Mouse (Mus musculus): ENCODE measurements around the gene Wrap53.
"Not testable (repeated sequence)": the region's sequence is repeated elsewhere in the genome, so short reads cannot be mapped to it uniquely, and the experiment has no call there.

Wrap53 gene

GRCm38 (mm10) chr11:69580091-69580514 is at the start of gene Wrap53, which contains the start of gene Trp53:
TSS of gene Wrap53 (minus strand) at chr11:69580255.
TSS of gene Trp53 (plus strand) at chr11:69580359.
- peak; percentile 94 to 95 for DNase-seq

- no peak for DNase-seq
These were observed 49.7 kb upstream of the Wrap53 start for GRCm38 (mm10) chr11:69629802-69630201.

DNA sequence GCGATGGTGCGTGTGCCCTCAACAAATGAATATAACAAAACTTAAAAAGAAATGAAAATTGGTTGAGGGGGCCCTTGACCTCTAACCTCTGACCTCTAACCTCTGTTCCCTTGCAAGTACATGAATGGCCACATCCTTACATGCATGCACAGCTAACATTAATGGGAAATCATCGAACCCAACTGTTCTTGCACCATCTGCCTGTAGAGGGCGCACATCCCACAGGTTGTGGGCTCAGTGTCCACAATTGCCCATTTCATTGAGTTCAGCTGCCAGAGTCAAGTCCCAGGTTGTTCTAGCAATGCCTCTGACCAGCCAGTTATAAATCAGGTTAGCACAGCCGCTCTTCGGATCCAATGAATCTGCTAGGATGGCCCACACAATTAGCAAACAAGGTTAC is 48.2 kb upstream of the Wrap53 start:
- DNase-seq = peak; percentile 70 to 73

- DNase-seq = not testable (repeated sequence)
These were observed 44.3 kb upstream of the Wrap53 start for GRCm38 (mm10) chr11:69624339-69624738.

DNA sequence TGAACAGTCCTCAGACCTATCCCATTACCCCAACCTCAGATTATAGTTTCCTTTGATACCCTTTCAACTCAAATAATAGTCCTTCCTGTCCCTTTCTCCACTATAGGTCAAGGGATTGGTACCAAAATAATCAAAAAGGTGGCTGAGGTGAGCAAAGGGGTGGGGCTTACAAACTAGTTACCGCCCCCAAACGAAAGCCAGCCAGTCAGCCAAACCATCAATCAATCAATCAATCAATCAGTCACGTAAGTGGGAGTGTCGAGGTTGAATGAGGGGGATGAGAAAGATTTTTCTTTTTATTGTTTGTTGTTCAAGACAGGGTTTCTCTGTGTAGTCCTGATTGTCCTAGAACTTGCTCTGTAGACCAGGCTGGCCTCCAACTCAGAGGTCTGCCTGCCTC is 43.0 kb upstream of the Wrap53 start:
- DNase-seq = no peak

DNA sequence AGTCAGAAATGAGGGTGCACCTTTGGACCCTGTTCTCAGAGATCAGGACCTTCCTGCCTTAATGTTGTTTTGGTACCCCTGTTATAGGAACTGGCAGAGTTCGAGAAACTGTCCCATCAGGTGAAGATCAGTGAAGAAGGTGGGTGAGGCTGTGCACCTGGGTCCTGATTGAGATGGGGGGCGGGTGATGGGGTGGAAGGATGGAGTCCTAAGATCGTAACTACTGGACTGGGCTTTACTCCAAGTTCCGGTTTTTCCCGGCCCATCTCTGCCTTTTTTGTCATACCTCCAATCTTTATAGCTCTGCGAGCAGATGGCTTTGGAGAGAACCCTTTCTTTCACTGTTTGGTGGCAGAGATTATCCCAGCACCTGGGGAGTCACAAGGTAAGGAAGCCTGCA is 42.4 kb upstream of the Wrap53 start:
- no peak for DNase-seq

- DNase-seq = peak; percentile 28 to 29
These were observed 41.7 kb upstream of the Wrap53 start, which contains the start of gene Sat2 for GRCm38 (mm10) chr11:69621571-69622268. TSS of gene Sat2 (plus strand) at chr11:69622024.

DNA sequence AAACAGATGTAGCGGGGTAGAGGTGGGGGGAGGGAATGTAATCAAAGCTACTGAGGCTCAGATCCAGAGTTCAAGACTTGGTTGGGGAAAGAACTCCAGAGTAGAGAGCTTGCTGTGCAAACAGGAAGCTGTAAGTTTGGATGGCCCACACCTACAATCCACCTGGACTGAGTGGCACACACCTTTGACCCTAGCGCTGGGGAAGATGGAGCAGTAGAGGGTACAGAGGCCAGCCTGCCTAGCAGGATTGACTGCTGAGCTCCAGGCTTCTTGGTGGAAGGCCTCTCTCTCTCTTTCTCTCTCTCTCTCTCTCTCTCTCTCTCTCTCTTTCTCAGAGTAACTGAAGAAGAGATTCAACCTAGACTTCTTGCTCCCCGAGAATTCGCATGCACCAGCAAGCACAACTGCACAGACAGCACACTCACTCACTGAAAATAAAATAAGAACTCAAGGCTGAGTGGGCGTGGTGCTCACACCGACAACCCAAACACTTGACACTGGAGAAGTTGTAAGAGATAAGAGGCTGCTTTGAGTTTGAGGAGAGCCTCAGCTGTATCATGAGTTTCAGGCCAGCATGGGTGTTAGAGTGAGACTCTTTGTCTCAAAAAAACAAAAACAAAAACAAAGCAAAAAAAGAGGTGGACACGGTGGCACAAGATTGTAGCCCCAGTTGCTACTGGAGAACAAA is 40.5 kb upstream of the Wrap53 start:
- DNase-seq = no peak

DNA sequence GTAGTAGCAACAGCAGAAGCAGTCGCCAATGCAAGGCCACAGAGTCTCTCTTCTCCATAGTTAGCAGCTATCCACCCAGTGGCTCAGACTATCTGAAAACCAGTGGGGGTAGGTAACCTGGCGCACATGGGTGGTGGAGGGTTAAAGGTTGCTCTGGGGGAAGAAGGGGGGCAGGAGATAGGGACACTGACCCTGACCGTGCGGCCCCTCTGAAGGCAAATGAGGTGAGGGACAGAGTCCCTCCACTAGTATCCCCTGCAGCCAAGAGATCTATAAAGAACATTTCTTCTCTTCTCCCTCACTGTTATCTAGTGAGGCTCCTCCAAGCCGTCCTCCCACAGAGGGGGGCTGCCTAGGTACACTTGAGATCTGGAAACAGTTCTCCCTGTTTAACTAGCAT is 37.8 kb upstream of the Wrap53 start, which contains the start of gene Shbg:
Gene Shbg (minus strand): TSS at position 101 of the 400 bp plus-strand sequence.
- DNase-seq = no peak

GRCm38 (mm10) chr11:69616781-69617180 is 36.7 kb upstream of the Wrap53 start:
- DNase-seq = no peak

- not testable (repeated sequence) for DNase-seq
These were observed 34.2 kb upstream of the Wrap53 start for GRCm38 (mm10) chr11:69614257-69614588.

DNA sequence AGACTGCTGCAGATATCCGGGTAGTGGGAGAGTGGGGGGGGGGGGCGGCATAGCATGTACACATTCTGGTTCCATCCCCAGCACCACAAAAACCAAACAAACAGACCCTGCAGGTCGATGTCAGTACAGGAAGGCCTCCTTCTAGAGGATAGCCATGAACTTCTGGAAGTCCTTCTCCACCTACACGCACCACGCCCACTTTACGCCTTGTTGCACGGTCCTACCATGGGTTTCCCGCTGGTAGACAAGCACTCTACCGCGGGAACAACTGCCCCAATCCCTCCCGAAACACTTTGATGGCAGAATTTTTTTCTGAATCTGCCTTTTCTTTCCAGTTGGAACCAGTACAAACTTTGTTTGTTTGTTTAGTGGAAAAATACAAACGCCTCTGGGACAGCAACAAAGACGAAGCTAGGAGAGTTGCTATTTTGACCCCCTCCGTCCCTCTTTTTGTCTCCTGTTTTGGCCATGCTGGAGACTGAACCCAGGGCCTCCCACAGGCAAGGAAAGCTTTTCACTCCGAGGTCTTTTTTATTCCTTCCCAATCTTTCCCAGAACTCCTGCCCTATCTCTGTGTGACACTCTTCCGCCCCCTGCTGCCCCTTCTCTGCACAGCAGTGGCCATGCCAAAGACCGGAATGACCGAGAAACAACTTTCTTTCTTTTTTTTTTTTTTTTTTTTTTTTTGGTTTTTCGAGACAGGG is 33.6 kb upstream of the Wrap53 start:
- DNase-seq = peak; percentile 80 to 86

DNA sequence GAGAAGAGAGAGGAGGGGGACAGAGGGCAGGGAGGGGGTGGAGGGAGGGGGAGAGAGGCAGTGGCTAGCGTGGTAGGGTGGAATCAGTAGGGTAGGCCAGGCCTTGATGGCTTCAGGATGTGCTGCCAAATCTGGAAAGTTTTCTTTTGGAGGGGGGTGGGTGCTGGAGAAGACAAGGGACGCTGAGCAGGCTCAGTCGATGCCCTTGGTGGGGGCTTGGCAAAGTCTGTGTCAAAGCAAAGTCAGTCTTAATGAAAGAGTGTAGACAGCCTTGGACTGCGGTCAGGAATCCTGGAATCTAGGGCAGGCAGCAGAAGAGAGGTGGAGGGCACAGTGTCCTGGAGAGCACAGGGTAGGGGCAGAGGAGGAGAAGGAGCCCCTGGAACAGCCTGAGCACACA is 30.8 kb upstream of the Wrap53 start:
- DNase-seq = no peak

- DNase-seq = no peak
These were observed 29.4 kb upstream of the Wrap53 start for GRCm38 (mm10) chr11:69609416-69609815.

DNA sequence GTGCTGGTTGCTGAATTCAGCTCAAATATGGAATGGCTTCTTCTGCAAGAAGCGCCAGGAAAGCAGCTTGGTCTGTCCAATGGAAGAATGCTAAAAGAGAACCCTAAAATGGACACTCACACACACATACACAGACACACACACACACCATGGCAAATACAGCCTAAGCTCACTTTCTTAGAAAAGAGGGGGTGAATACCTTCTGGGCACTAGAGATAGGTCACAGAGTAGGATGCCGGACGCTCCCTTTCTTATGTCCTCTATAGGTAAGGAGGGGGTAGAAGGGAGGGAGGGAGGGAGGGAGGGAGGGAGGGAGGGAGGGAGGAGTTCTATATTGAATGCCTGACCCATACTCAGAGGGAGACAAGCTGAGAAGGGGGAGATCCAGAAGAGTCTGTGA is 28.5 kb upstream of the Wrap53 start:
- DNase-seq = no peak

DNA sequence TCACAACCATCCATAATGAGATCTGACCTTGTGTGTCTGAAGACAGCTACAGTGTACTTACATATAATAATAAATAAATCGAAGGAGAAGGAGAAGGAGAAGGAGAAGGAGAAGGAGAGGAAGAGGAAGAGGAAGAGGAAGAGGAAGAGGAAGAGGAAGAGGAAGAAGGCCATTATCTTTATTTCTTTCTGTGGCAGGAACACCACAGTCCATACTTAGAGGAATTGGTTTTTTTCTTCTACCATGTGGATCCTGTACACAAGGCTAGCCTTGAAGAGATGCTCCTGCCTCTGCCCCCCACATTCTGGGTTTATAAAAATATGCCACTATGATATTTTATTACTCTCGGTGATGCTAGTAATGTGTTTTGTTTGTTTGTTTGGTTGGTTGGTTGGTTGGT is 26.8 kb upstream of the Wrap53 start:
- no peak for DNase-seq

DNA sequence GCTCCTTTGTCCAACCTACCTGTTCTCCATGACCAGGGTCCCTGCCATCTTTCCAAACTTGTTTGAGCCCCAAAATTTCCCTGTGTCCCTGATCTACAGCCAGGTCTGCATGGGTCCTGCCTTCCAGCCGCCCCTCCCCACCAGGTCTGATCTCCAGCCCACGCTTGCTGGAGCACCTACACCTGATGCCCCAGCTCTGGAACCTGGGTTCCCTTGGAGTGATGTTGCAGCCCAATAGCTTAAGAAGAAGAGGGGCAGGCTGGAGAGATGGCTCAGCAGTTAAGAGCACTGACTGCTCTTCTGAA is 26.4 kb upstream of the Wrap53 start:
- no peak for DNase-seq

GRCm38 (mm10) chr11:69605726-69606490 is 25.9 kb upstream of the Wrap53 start, which contains the start of gene Atp1b2:
TSS of gene Atp1b2 (minus strand) at chr11:69605942.
- peak; percentile 32 to 40 for DNase-seq

GRCm38 (mm10) chr11:69604795-69605664 is 25.0 kb upstream of the Wrap53 start:
- no peak for DNase-seq

GRCm38 (mm10) chr11:69604347-69604746 is 24.3 kb upstream of the Wrap53 start:
- DNase-seq = no peak

GRCm38 (mm10) chr11:69603516-69603915 is 23.5 kb upstream of the Wrap53 start:
- no peak for DNase-seq

GRCm38 (mm10) chr11:69601768-69602167 is 21.7 kb upstream of the Wrap53 start:
- DNase-seq = no peak

Measured in lung, adult 18-20 months (tissue).